Mouse (Mus musculus) erythroblast, adult 5-6 weeks (primary cell): Measurements from ENCODE around the gene Zfp354c. TPM values are rescaled to one million over a fixed set of nuclear protein-coding genes. Genes with fewer than 3 reads are reported as not detected.

Experiments used
- ATAC-seq: replicated peaks from 2 replicates; pipeline ENCODE4 v1.8.0; 2016; ENCODE audit warnings: moderate number of reproducible peaks, mild to moderate bottlenecking, moderate TSS enrichment, inconsistent platforms; ENCODE audit not compliant: poor library complexity, low FRiP score, severe bottlenecking
- total RNA-seq, 2 experiments: library from RNA; stranded (forward) in 1 of 2; stranded (reverse) in 1 of 2; fragments of 150-400 nt in 1 of 2; fragments of 200-764, 138-1000 nt in 1 of 2; gene quantifications; 2 replicates each; pipeline versions ENCODE4 v1.2.3 to v1.2.4; 2015 to 2017; ENCODE audit warnings: low replicate concordance in 2 of 2

The Zfp354c gene
- total RNA-seq (2015; ENCODE audit: low replicate concordance) (not detected in 2 replicates), total RNA-seq (2017; ENCODE audit: low replicate concordance) (0.84 TPM in 1 of 2 replicates, not detected in the other)

DNA sequence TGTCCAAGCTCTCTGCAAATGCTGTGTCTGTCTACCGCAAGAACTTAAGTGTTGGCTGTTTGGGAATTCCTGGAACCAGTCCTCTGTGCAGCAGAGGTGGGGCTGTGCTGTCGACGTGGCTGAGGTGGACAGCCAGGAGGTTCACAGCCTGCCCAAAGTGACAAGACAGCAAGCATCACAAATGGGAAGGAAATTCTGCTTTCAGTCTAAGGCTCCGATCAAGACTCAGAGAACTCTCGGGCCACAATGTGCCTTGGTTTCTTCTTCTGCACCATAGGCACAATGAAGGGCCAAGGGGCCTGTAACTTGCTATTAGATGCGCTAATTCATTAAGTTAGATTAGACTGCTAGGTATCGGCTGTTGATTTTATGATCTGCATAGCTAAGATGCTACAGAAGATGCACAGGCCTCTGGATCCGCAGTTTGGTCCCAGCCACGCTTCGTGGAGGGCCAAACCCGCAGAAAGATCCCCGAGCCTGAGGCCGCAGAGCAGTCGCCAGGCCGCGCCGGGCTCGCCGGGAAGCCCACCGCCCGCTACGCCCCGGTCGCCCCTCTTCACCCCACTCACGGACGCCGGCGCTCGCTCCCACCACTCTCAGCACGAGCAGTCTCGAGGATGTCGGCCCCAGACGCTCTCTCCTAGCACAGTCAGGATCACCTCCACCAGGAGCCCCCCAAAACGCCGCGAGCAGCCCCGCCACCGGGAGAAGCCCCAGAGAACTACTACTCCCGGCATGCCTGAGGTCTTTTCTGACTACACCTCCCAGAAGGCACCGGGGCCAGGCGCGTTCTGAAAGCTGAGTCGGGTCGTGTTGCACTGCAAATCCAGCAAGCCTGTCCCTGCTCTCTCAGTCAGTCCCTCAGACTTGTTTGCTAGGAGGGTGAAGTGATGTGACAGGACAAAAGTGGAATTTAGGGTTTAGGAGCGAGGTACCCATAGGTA is at the start of gene Zfp354c:
TSS of gene Zfp354c (minus strand) at position 715 of the 944 bp plus-strand sequence.
- no peak; the same call in 1 of the 2 replicates for ATAC-seq

DNA sequence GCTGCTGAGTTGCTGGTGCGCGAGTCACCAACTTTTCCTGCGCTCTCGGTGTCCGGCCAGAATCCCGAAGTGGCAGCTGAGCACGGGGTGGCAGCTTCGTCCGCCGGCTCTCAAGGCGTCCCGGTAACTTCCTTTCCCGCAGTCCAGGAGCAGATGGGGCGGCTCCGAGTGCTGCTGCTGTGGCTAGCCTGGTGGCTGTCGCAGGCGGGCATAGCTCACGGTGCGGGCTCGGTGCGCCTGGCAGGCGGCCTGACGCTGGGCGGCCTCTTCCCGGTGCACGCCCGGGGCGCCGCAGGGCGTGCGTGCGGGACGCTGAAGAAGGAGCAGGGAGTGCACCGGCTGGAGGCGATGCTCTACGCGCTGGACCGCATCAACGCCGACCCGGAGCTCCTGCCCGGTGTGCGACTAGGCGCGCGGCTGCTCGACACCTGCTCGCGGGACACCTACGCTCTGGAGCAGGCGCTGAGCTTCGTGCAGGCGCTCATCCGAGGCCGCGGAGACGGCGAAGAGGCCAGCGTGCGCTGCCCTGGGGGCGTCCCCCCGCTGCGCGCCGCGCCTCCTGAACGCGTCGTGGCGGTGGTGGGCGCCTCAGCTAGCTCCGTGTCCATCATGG is 23.6 kb upstream of the Zfp354c start:
- no peak for ATAC-seq

DNA sequence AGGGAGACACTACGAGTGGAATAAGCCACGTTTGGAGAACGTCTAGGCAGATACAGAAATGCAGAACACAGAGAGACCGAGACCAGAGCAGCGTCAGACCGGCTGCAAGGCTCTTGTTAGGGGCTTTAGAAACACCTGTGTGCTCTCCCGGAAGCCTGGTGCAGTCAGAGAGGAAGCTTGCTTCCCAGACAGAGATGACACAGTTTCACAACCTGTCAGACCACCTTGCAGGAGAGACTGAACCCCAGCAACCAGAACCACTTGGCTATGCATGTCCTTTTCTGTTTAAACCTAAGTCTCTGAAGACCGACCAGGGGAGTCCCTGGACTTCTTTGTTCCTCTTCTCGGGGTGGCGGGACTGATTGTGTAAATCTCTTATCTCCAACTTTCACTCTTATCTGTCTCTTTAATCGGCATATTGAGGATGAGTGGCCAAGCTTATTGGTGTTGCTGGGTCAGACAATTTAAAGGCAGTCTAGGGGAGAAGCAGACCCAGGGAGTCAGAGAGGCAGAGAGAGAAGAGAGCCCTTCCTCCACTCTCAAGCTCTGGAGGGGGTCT is 22.7 kb upstream of the Zfp354c start, which contains the start of gene Grm6:
TSS of gene Grm6 (plus strand) at position 509 of the 559 bp plus-strand sequence.
- ATAC-seq = no peak

DNA sequence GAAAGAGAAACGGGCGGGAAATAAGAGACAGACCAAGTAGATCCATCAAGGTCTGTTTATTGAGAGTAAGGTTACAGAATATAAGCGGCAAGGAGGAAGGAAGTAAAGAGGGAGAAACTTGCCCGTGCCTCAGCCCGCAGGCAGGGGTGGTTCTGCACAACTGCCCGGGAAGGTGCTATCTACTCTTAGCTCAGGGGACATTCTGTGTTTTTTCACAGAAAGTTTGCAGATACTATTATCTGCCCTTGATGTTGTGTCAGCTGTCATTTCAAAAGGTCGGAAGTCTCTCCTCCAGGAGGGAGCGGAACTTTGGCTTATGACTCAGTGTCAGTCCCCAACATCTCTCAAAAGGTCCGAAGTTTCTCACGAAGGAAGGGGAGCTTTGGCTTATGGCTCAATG is 21.8 kb upstream of the Zfp354c start:
- no peak for ATAC-seq

GRCm38 (mm10) chr11:50848520-50849137 is 21.1 kb upstream of the Zfp354c start:
- ATAC-seq = no peak

DNA sequence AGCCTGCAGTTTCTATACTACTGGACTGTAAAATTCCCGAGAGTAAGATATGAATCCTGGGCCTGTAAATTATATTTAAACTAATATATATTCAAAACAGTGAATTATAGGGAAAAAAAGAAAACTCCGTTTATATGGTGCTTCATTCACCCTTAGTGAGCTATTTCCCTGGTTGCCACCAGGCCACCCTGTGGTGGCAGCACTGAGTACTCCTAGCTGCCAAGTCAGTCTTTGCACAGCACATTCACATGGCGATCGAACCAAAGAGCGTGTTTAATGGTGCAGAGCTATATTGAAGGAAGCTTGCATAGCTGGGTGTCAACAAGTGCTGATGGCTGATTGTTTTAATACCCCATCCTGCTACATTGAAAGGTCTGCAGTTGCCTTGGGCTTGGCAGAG is 19.5 kb upstream of the Zfp354c start:
- ATAC-seq = no peak

- no peak for ATAC-seq
These were observed 18.4 kb upstream of the Zfp354c start for GRCm38 (mm10) chr11:50845951-50846350.

GRCm38 (mm10) chr11:50841023-50841735 is 13.7 kb upstream of the Zfp354c start, which contains the start of gene Zfp879:
TSS of gene Zfp879 (minus strand) at chr11:50841552.
- no peak for ATAC-seq

DNA sequence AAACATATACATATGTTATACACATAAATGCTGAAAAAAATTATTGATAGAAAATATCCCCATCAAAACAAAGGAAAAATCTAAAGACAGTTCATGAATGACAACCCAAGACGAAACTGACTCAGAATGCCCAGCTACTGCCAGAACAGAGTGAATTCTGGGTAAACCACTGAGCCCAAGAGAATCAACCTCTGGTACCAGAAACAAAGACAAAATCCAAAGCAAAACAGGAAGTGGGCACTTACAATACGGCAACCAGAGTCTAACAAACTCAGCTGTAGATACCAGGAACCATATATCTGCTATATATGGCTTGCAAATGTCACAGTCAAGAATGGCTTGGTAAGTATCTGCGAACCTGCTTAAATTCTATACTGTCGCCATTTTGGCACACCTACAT is 8.2 kb upstream of the Zfp354c start:
- no peak for ATAC-seq

DNA sequence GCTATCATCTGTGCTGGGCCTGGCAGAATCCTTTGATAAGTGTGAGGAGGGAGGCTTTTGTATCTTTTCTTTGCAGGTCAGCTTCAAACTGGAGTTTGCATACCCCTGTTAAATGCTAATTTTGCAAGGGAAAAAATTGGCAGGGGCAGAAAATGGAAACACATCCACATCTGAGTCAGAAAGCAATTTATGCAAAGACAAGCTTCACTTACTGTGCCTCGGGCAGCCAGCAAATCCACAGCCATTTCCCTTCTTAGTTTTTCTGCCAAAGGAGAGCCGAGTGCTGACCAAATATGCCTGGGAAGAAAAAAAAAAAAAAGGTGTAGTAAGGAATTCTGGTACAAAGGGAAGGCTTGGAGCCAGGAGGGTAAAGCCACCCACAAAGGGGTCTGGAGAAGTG is 1.3 kb downstream of the Zfp354c start:
- ATAC-seq = no peak

DNA sequence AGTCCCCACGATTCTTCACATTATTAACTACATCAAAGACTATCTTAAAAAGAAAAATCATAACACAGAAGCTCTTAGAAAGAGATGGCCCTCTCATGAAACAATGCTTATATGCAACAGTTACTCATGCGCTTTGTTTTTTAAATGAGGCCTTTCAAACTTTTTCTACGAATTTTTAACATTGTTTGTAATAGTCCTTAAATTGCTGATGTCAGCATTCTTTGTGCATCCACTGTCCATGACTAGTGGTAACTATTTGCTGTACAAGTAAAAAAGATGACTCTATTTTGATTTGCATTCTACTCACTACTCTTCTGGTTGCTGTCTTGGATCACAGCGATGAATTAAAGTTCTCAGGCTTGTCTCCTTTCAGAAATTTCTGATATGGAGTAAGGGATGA is 13.3 kb downstream of the Zfp354c start:
- no peak for ATAC-seq

GRCm38 (mm10) chr11:50798836-50799235 is 28.7 kb downstream of the Zfp354c start:
- no peak for ATAC-seq

DNA sequence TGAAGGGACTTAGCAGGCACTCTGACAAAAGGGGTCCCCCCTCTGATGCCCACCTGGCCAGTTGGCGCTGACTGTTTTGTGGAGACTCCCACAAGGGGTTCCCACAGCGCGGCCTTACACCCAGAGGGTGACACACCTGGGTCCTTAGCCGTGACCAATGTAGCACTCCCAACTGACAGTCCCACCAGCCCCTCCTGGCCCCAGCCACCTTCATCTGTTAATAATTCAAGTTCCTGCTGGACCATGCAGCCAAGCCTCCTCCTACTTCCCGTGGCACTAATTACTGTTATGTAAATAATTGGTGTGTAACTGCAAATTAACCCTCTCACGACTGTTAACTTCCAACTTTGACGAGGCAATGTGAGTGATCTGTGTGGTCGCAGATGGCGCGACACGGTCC is 29.9 kb downstream of the Zfp354c start:
- ATAC-seq = no peak

GRCm38 (mm10) chr11:50771006-50771405 is 56.5 kb downstream of the Zfp354c start:
- ATAC-seq = no peak

DNA sequence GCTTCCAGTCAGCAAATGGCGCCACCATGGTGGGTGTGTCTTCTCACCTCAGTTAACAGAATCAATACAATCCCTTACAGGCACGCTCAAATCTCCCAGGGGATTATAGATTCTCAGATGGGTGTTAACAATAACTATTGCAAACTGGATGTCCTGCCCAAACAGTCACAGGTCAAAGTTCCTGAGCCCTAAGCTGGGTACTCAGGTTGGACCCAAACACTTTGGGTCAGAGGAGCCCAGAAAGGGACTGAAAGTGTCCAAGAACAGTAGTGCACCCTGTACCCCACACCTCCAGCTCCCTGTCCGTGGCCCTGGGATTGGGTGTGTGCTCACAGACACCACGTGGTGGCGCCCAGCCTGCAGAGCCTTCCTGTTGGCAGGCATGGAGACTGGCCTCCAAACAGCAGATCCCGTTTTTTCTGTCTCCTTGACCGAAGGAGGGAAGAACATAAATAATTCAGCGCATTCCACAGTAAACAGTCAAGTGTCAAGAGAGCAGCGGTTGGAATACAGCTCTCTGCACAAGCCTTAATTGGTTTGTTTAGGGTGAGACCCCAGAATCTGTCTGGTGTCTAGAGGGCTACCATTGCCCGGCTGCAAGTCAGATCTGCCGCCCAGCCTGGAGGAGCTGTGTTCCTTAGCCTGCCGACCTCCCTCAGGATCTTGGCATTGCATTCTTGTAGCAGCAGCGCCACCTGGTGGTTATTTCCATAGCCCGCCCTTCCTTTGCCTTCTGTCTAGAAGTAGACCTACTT is 58.4 kb downstream of the Zfp354c start:
- ATAC-seq = no peak

DNA sequence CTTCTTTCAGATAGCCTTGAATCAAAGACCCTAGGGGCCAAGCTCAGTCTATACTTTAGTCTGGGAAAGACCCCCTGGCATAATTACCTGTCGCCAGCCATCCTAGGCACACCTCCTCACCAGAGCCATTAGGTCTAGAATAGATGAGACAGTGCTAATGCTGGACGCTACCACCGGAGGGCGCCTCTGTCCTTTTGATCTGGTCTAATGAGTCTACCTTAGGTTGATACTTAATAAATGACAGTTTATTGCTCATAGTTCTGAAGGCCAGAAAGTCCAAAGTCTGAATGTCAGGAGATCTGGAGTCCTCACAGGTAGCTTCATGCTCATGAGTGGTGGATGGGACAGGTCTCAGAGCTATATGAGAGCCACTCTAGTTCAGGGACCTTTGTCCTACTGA is 60.5 kb downstream of the Zfp354c start:
- ATAC-seq = no peak

- ATAC-seq = no peak
These were observed 61.1 kb downstream of the Zfp354c start for GRCm38 (mm10) chr11:50766461-50766860.
